Mouse (Mus musculus) cerebellum, adult (tissue): ENCODE data around the gene Gm17332.
A peak's percentile ranks its signal among the peaks of the same experiment; 100 is the strongest.
"Not testable (repeated sequence)": the region's sequence is repeated elsewhere in the genome, so short reads cannot be mapped to it uniquely, and the experiment has no call there.

Experiments
- ATAC-seq: cut with Nextera tagmentation; 2 replicates; pipeline ENCODE4 v1.9.2; 2017; ENCODE audit warnings: mild to moderate bottlenecking, moderate library complexity, mixed read lengths; ENCODE audit not compliant: insufficient number of reproducible peaks, low FRiP score, low TSS enrichment

Gm17332 gene

DNA sequence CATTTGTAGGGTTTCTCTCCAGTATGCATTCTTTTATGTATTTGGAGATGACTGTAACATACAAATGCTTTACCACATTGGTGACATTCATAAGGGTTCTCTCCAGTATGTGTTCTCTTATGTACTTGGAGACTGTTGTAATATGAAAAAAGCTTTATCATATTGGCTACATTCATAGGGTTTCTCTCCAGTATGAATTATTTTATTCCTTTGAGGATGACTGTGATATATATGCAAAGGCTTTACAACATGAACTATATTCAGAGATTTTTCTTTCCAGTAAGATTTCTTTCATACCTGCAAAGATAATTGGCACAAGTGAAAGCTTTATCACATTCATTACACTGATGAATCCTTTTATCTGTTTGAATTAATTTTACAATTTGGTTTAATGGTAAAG is at the start of gene Gm17332:
Gene Gm17332, minus strand, starts transcription at position 101 of the 400 bp plus-strand sequence.
- ATAC-seq: no peak

- ATAC-seq: no peak
Observed at GRCm38 (mm10) chr11:31229966-31230365, 47.7 kb upstream of the Gm17332 start.

- ATAC-seq: no peak
Observed at GRCm38 (mm10) chr11:31225359-31225758, 43.1 kb upstream of the Gm17332 start.

DNA sequence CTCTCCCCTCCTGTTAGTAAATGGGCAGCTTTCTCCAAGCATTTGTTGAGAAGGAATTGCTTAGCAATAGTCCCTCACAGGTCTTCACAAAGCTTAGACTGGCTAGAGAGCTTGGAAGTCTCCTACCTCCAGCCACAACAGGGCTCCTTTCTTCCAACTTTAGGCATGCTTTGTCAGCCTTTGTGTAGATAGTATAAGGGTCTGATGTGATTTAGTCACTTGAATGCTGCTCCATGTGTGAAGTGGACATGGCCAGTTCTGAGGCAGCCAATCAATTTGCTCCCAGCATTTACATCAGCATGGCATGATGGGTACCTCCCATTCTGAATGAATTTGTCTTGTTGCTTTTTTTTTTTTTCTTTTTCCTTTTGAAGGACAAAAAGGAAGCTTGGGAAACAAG is 35.7 kb upstream of the Gm17332 start:
- no peak for ATAC-seq

DNA sequence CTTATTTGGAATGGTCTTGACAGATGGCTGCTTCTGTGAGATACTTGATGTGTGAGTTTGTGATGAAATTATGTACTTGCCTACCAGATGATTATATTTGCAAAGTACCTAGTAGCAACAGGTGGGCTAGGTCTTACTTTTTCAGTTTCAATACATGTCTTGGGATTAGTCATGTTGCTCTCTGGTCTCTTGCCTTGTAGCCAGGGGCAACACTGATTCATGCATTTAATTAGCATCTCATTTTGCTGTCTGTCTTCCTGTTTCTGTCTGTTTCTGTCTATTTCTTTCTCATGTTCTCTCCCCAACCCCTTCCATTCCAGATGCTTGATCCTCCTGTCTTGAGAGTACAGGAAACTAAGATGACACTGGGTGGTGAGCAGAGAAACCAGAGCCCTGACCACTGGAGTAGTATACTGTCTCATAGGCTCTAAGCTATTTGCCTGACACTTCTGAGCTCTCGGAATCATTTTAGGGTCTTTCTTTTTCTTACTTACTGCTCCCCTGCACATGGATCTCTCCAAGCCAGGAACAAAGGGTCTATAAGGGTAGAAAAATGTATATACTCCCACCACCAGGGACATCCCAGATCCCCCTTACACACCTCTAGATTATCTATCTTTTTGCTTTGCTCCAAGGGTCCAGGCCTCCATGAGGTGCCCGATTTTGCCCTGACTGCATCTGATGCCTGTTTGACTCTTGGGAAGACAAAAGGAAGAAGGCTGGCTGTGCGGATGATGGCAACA is 13.5 kb upstream of the Gm17332 start:
- ATAC-seq: no peak

- ATAC-seq: no peak
Observed at GRCm38 (mm10) chr11:31194761-31195160, 12.5 kb upstream of the Gm17332 start.

- no peak for ATAC-seq
Observed at GRCm38 (mm10) chr11:31170052-31170646, 12.1 kb downstream of the Gm17332 start.

- peak; percentile 97 for ATAC-seq
Observed at GRCm38 (mm10) chr11:31169161-31170051, 12.9 kb downstream of the Gm17332 start.

GRCm38 (mm10) chr11:31168831-31169160 is 13.5 kb downstream of the Gm17332 start:
- no peak for ATAC-seq

DNA sequence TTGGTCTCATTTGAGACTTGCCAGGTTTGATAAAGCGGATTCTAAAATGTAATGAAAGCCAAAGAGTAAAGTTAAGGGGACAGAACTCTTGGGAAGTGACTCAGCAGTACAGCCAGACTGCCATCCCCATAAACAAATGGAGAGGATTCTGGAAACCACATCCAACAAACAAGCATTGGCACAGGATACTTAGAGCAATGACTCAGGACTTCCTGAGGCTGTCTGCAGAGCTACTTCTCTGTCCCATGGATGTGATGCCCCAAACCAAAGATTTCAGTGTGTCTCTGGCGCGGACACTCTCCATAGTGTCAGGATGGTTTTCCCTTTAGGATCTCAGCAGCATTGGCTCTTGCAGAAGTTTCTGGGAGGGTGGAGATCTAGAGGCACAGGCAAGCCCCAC is 25.2 kb downstream of the Gm17332 start:
- ATAC-seq: no peak

GRCm38 (mm10) chr11:31138394-31138793 is 43.9 kb downstream of the Gm17332 start:
- not testable (repeated sequence) for ATAC-seq

GRCm38 (mm10) chr11:31134824-31135223 is 47.4 kb downstream of the Gm17332 start:
- ATAC-seq: not testable (repeated sequence)

DNA sequence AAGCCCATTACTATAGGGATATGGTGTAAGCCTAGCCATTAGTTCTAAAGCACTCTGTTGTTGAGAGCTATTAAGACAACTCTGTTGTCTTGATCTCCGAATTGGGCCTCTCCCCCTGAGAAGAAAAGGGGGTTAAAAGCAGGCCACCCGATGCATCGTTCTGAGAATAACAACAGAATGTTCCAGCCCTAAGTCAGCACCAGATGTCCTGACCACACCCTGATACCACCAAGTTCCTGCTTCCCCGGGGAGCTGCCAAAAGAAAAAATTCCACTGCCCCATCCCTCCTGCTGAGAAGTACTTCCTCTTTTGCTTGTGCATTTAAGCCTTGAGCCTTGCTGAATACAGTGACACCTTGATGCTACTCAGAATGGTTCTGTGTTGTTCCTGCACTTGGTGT is 48.5 kb downstream of the Gm17332 start:
- ATAC-seq: not testable (repeated sequence)
